Mouse (Mus musculus): Measurements from ENCODE around the gene Ush1g.

Ush1g gene

GRCm38 (mm10) chr11:115321906-115322693 lies at the start of gene Ush1g:
TSS of gene Ush1g (minus strand) at chr11:115322041.
- in situ Hi-C loops (cut with MboI), result no loop called here

DNA sequence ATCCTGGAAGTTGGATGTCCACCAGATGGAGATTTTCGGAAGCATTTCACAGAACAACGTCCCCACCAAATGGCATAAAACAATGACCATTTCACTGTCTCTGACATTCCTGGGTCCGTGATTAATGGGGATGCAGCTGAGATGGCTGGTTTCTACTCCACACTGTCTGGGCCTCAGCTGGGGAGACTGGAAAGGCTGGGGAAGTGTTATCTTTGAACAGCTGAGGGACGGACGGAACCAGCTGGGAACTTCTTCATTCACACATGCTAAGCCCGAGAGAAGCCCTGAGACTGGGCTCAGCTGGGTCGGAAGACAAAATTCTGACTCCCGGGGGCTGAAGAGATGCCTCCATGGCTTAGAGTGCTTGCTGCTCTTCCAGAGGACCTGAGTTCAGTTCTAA lies 49.5 kb upstream of the Ush1g start:
- in situ Hi-C loops (cut with MboI), result no loop called here

GRCm38 (mm10) chr11:115370368-115370767 lies 48.5 kb upstream of the Ush1g start:
- in situ Hi-C loops (cut with MboI), result no loop called here

- in situ Hi-C loops (cut with MboI), result no loop called here
Measured at GRCm38 (mm10) chr11:115367395-115367944, 45.6 kb upstream of the Ush1g start, which contains the start of gene Hid1. TSS of gene Hid1 (minus strand) at chr11:115367756.

GRCm38 (mm10) chr11:115366706-115367394 lies 45.0 kb upstream of the Ush1g start:
- in situ Hi-C loops (cut with MboI), result no loop called here

GRCm38 (mm10) chr11:115366039-115366705 lies 44.3 kb upstream of the Ush1g start:
- in situ Hi-C loops (cut with MboI), result no loop called here

DNA sequence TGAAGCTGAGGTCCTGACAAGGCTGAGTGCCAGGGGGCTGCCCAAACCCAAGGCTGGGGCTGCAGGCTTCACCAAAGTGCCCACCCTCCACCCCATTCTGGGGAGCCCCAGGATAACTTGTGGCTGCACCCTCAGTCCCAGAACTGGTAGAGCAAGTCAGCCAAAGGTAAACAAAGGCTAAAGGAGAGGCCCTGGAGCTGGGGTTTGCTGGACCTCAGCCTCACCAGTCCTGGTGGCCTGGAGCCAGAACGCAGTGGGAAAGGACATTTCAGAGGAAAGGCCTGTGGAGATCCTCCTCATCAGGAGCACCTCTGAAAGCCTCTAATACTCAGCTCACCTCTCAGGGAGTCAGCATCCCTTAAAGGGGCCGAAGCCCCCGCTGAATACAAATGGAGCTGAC lies 42.3 kb upstream of the Ush1g start:
- in situ Hi-C loops (cut with MboI), result no loop called here

DNA sequence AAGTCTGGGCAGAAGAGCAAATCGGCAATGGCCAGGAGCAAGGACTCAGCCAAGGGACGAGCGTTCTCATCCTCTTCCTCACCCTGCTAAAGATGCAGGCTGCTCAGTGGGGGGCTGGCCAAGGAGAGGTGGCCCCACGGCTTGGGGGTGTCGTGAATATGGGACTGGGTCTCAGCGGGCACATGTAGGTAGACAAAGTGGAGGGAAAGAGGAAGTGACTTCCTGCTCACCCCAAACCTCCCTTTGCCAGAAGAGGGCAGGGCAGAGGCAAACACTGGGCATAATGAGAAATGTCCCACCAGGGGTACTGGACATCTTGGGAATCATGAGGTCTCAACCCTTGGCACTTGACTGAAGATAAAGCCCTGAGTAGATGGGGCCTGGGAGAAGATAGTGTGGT lies 37.9 kb upstream of the Ush1g start:
- in situ Hi-C loops (cut with MboI), result no loop called here

DNA sequence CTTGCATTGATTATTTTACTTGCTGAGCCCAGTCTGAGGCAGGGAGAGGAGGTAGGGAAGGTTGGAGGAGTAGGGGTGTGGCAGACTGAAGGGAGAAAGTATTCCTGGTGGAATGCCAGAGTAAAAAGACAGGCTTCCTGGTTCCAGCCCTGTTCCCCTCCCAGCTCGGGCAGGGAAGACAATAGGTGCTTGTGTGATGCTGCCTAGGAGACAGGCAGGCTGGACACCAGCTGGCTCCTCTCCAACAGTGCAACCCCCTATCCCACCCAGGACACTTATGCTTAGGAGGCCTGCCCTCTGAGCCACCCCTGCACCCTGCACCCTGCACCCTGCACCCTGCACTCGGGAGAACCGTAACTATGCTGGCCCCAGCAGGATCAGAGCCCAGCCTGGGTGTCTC lies 37.5 kb upstream of the Ush1g start:
- in situ Hi-C loops (cut with MboI), result no loop called here

DNA sequence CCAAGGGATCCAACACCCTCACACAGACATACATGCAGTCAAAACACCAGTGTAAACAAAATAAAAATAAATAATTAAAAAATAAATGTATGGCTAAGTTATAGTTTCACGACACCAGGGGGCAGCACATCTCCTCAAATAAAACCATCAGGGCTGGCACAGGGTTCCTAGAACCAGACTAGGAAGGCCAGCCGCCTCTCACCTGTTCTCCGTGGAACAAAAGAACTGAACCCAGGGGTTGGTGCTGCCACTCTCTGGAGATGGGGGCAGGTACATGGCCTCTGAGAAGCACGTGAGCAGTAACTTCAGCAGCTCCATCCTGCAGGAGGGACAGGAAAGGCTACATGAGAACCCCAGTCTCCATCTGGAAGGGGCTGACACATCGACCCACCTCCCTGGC lies 36.6 kb upstream of the Ush1g start:
- in situ Hi-C loops (cut with MboI), result no loop called here

- in situ Hi-C loops (cut with MboI), result no loop called here
Measured at GRCm38 (mm10) chr11:115354183-115354582, 32.3 kb upstream of the Ush1g start.

DNA sequence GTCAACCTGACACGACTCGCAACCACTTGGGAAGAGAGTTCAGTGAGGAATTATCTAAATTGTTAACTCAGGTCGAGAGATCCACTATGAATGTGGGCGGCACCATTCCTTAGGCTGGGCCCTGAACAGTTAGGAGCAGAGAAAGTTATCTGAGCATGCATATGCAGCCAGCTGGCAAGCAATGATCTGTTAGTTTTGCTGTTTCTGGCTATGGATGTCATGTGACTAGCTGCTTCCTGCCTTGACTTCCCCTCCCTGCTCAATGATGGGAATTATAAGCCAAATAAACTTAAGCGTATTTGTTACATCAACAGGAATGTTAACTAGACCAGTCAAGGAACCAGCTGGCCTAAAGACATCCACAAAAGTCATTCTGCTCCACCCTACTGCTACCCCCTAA lies 31.5 kb upstream of the Ush1g start:
- in situ Hi-C loops (cut with MboI), result no loop called here

DNA sequence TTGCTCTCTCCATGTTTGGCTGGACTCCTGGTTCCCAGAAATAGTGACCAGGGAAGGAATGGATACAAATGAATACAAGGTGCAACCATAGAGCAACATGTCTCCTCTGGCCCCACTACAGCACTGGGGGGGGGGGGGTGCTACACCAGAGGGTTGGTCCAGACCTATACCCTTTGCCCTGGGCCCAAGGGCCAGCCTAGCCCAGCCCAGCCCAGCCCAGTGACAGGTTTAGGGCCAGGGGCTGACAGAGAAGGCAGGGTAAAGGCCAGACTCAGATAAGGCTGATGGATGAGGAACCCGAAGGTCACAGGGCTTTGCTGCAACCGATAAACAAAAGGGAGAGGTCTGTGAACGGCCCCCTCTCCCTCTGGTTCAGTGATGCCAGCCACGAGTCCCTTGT lies 28.1 kb upstream of the Ush1g start:
- in situ Hi-C loops (cut with MboI), result no loop called here

- in situ Hi-C loops (cut with MboI), result no loop called here
Measured at GRCm38 (mm10) chr11:115348681-115349248, 26.9 kb upstream of the Ush1g start.

DNA sequence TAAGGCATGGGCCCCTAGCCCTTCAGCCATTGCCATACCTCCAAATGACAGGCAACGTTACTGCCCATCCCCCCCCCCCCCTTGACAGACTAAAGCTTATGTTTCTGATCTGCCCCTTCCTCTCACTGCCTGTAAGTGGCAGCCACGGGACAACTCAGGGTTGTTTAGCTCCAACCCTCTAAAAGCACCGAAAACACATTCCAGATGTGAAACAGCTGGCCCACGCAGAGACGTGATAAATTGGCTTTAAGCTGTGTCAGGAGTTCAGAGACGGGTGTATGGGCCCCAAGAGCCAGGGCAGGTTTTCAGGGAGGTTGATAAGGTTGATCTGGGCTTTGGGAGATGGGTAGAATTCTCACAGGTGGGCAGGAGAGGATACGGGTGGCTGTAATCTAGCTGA lies 23.7 kb upstream of the Ush1g start:
- in situ Hi-C loops (cut with MboI), result no loop called here

DNA sequence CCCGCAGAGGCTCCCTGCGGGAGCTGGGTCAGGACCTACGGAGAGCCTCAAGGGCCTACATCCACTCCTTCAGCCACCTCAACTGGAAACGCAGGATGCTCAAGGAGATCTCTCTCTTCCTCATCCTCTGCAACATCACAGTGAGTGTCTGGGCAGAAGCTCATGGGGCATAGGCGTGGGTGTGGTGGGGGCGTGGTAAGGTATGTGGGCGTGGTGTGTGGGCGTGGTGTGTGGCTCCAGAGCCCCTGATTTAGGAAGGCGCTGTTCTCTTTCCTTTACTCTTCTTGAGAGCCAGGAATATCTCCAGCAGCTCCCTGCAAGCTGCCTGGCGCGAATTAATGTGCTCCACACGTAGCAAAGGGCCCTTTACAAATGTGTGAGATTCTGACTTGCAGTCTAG lies 23.1 kb upstream of the Ush1g start:
- in situ Hi-C loops (cut with MboI), result no loop called here

GRCm38 (mm10) chr11:115341866-115342265 lies 20.0 kb upstream of the Ush1g start:
- in situ Hi-C loops (cut with MboI), result no loop called here

DNA sequence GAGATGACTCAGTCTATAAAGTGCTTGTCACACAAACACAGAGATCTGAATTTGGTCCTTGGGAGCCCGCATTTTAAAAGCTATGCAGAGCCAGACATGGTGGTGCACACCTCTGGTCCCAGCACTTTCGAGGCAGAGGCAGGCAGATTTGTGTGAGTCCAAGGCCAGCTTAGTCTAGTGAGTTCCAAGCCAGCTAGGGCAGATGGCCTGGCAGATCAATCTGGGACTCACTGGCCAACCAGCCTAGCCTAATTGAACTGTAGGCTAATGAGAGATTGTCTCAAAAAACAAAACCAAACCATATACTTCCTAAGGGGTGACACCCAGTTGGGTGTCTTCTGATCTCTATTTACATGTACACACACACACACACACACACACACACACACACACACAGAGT lies 19.4 kb upstream of the Ush1g start:
- in situ Hi-C loops (cut with MboI), result no loop called here

GRCm38 (mm10) chr11:115337826-115338225 lies 16.0 kb upstream of the Ush1g start:
- in situ Hi-C loops (cut with MboI), result no loop called here

- in situ Hi-C loops (cut with MboI), result no loop called here
Measured at GRCm38 (mm10) chr11:115337350-115337749, 15.5 kb upstream of the Ush1g start.

- in situ Hi-C loops (cut with MboI), result no loop called here
Measured at GRCm38 (mm10) chr11:115336115-115336514, 14.3 kb upstream of the Ush1g start.

- in situ Hi-C loops (cut with MboI), result no loop called here
Measured at GRCm38 (mm10) chr11:115335223-115335622, 13.4 kb upstream of the Ush1g start.
